Mouse (Mus musculus): ENCODE results near the gene Snorc. TPM values are rescaled to one million over a fixed set of nuclear protein-coding genes. Genes with fewer than 3 reads are reported as not detected.

Gene Snorc
- polyA plus RNA-seq, 1 experiment from 2014 or later, result not detected

Other genes starting within 250 kb of the Snorc start
- 0.09 and 0.19 TPM in 2 replicates for gene Efhd1, start 205.9 kb upstream of the Snorc start, polyA plus RNA-seq (2015; fragmentation: Nextera tagmentation; extraction: Ambion mirVana)
- gene Gigyf2, start 143.3 kb upstream of the Snorc start, polyA plus RNA-seq (2015; fragmentation: Nextera tagmentation; extraction: Ambion mirVana), result 17.3 and 17.9 TPM in 2 replicates
- 0.25 and 0.48 TPM in 2 replicates for gene Kcnj13, start 75.5 kb upstream of the Snorc start, polyA plus RNA-seq (2015; fragmentation: Nextera tagmentation; extraction: Ambion mirVana)
- gene Neu2, start 39.6 kb downstream of the Snorc start, polyA plus RNA-seq (2015; fragmentation: Nextera tagmentation; extraction: Ambion mirVana), result 0.65 and 0.69 TPM in 2 replicates
- 8.6 and 10.3 TPM in 2 replicates for gene Ngef, start 103.6 kb downstream of the Snorc start, polyA plus RNA-seq (2015; fragmentation: Nextera tagmentation; extraction: Ambion mirVana)
- gene Inpp5d, start 150.0 kb downstream of the Snorc start, polyA plus RNA-seq (2015; fragmentation: Nextera tagmentation; extraction: Ambion mirVana), result 12.6 and 14.2 TPM in 2 replicates

All from liver, embryonic 16.5 days (tissue).